Mouse (Mus musculus) CH12.LX (cell line): ENCODE data around the gene Adora1.

Experiments
- CHD2 ChIP-seq: IDR thresholded peaks from 2 replicates; pipeline ENCODE4 v1.6.1; 2011; ENCODE audit warnings: low read length, improper control_type of control experiment
- CTCF ChIP-seq, 2 experiments: IDR thresholded peaks in 1 of 2; conservative IDR thresholded peaks in 1 of 2; 2 replicates each; pipeline ENCODE4 v1.5.1; 2011 to 2012; ENCODE audit warnings: low read depth in 2 of 2, low read length in 2 of 2, improper control_type of control experiment in 1 of 2, inconsistent platforms in 1 of 2, mild to moderate bottlenecking in 1 of 2, moderate library complexity in 1 of 2
- EP300 ChIP-seq: IDR thresholded peaks from 2 replicates; pipeline ENCODE4 v1.6.1; 2011; ENCODE audit warnings: low read length, improper control_type of control experiment
- GABPA ChIP-seq: IDR thresholded peaks from 2 replicates; pipeline ENCODE4 v1.6.1; 2012; ENCODE audit warnings: low read depth, low read length, improper control_type of control experiment, inconsistent platforms; ENCODE audit not compliant: insufficient replicate concordance
- HCFC1 ChIP-seq: IDR thresholded peaks from 2 replicates; pipeline ENCODE4 v1.6.1; 2012; ENCODE audit warnings: low read depth, mild to moderate bottlenecking, inconsistent platforms, low read length, improper control_type of control experiment
- MAX ChIP-seq: IDR thresholded peaks from 2 replicates; pipeline ENCODE4 v1.6.1; 2011; ENCODE audit warnings: low read length, improper control_type of control experiment
- MXI1 ChIP-seq: IDR thresholded peaks from 2 replicates; pipeline ENCODE4 v1.6.1; 2011; ENCODE audit warnings: mild to moderate bottlenecking, low read depth, low read length, improper control_type of control experiment
- NRF1 ChIP-seq: IDR thresholded peaks from 2 replicates; pipeline ENCODE4 v1.6.1; 2014; ENCODE audit warnings: low read depth, mild to moderate bottlenecking, inconsistent platforms, low read length, improper control_type of control experiment, moderate library complexity
- POLR2A ChIP-seq: IDR thresholded peaks from 2 replicates; pipeline ENCODE4 v1.6.1; 2011; ENCODE audit warnings: low read depth, mild to moderate bottlenecking, improper control_type of control experiment, low read length
- TCF12 ChIP-seq: IDR thresholded peaks from 2 replicates; pipeline ENCODE4 v1.6.1; 2014; ENCODE audit warnings: low read depth, mild to moderate bottlenecking, inconsistent platforms, low read length, improper control_type of control experiment
- USF1 ChIP-seq: IDR thresholded peaks from 2 replicates; pipeline ENCODE4 v1.6.1; 2014; ENCODE audit warnings: low read depth, mild to moderate bottlenecking, inconsistent platforms, low read length, improper control_type of control experiment
- USF2 ChIP-seq: conservative IDR thresholded peaks from 2 replicates; pipeline ENCODE4 v1.6.1; 2011; ENCODE audit warnings: low read depth, low read length, improper control_type of control experiment
- ZMIZ1 ChIP-seq: IDR thresholded peaks from 2 replicates; pipeline ENCODE4 v1.6.1; 2012; ENCODE audit warnings: low read depth, mild to moderate bottlenecking, inconsistent platforms, low read length, improper control_type of control experiment

GRCm38 (mm10) chr1:134193674-134194197 lies 41.5 kb downstream of the Adora1 start:
- no peak for TF ChIP-seq GABPA
- no peak for TF ChIP-seq USF1
- TF ChIP-seq CTCF (conservative IDR thresholded peaks at IDR 0.05 in 1 of 2, IDR thresholded peaks at IDR 0.05 in 1 of 2; ENCODE audit: low read depth in 2 of 2, low read length in 2 of 2), result no peak
- TF ChIP-seq POLR2A, result no peak
- TF ChIP-seq MXI1, result no peak
- TF ChIP-seq NRF1, result no peak
- TF ChIP-seq ZMIZ1, result no peak
- no peak for TF ChIP-seq EP300
- TF ChIP-seq HCFC1, result no peak
- 0 out of 2 replicates have a peak, but pooled peaks have one; percentile 15 for TF ChIP-seq CHD2
- no peak for TF ChIP-seq USF2
- no peak for TF ChIP-seq TCF12
- TF ChIP-seq MAX, result no peak
